Mouse (Mus musculus) cerebellum, adult 2 months (tissue): Measurements from ENCODE around the gene Ino80d. TPM values are rescaled to one million over a fixed set of nuclear protein-coding genes. Genes with fewer than 3 reads are reported as not detected.

Experiments
- DNase-seq, 2 experiments: peaks; one replicate each; pipeline ENCODE4 v3.0.0; 2021
- H3K27ac ChIP-seq: fragments of 200-500 bp; 2 replicates; pipeline ENCODE4 v1.5.1; 2012; ENCODE audit warnings: low read length, control low read depth, inconsistent platforms; ENCODE audit not compliant: insufficient read depth
- H3K27me3 ChIP-seq: fragments of 200-500 bp; 2 replicates; pipeline ENCODE4 v1.6.1; 2012; ENCODE audit warnings: inconsistent platforms, mild to moderate bottlenecking, low read length, moderate library complexity; ENCODE audit not compliant: control insufficient read depth, insufficient read depth
- H3K4me1 ChIP-seq: fragments of 200-500 bp; 2 replicates; pipeline ENCODE4 v1.6.1; 2011; ENCODE audit warnings: low read length; ENCODE audit not compliant: control insufficient read depth, insufficient read depth
- H3K4me3 ChIP-seq: fragments of 200-500 bp; replicated peaks from 2 replicates; pipeline ENCODE3; 2011; ENCODE audit warnings: mild to moderate bottlenecking, low read depth, low read length, control low read depth; ENCODE audit not compliant: insufficient read depth
- CTCF ChIP-seq: fragments of 200-500 bp; IDR thresholded peaks from 2 replicates; pipeline ENCODE4 v1.5.1; 2011; ENCODE audit warnings: low read depth, mild to moderate bottlenecking, control low read depth, low read length, moderate library complexity, borderline replicate concordance; ENCODE audit not compliant: insufficient read depth
- POLR2A ChIP-seq: fragments of 200-500 bp; IDR thresholded peaks from 2 replicates; pipeline ENCODE4 v1.6.1; 2011; ENCODE audit warnings: low read length, control low read depth, borderline replicate concordance; ENCODE audit not compliant: insufficient read depth
- WGBS: fragments of 180-500 bp; shearing (Covaris S2); methylation state at CpG from one replicate; pipeline ENCODE4 v1.1.7; 2018; 5-methylcytosine and 5-hydroxymethylcytosine counted together
- polyA plus RNA-seq: library from polyadenylated mRNA; depleted of rRNA; stranded (reverse); fragments of >200 nt; gene quantifications from 2 replicates; pipeline ENCODE4 v1.2.3, GENCODE M21; 2012

Gene Ino80d
- polyA plus RNA-seq, 1 experiment: 10.2 TPM

- no peaks in the 10 kb centered on the region for H3K4me1 ChIP-seq
- no peak for TF ChIP-seq POLR2A
- no peak for TF ChIP-seq CTCF
- DNase-seq: no peak
- 85% methylated on average over 3 of the region's 3 CpGs for WGBS
- H3K27me3 ChIP-seq: no peaks in the 10 kb centered on the region
- H3K4me3 ChIP-seq: no peak overlapping the region
- no peak overlapping the region for H3K27ac ChIP-seq
Measured at GRCm38 (mm10) chr1:63001874-63002273, 112.6 kb downstream of the Ino80d start.

GRCm38 (mm10) chr1:62993348-62993747 lies 121.1 kb downstream of the Ino80d start:
- no peak overlapping the region for H3K4me3 ChIP-seq
- H3K27ac ChIP-seq: no peak overlapping the region
- TF ChIP-seq POLR2A (no peak), CTCF (no peak)
- DNase-seq: peak in 1 of 2 experiments; percentile 27
- no peaks in the 10 kb centered on the region for H3K4me1 ChIP-seq
- no peaks in the 10 kb centered on the region for H3K27me3 ChIP-seq
- 22% methylated on average over 1 of the region's 1 CpGs for WGBS

GRCm38 (mm10) chr1:62992648-62993047 lies 121.8 kb downstream of the Ino80d start:
- no peak for DNase-seq
- Histone ChIP-seq H3K4me3 (no peak overlapping the region), H3K27me3 (no peaks in the 10 kb centered on the region), H3K4me1 (no peaks in the 10 kb centered on the region), H3K27ac (no peak overlapping the region)
- WGBS: 69% methylated on average over 5 of the region's 5 CpGs
- TF ChIP-seq POLR2A (no peak), CTCF (no peak)

- TF ChIP-seq POLR2A: no peak
- no peak for TF ChIP-seq CTCF
- H3K4me3 ChIP-seq: no peak overlapping the region
- DNase-seq: no peak
- 83% methylated on average over 10 of the region's 10 CpGs for WGBS
- H3K27me3 ChIP-seq: no peaks in the 10 kb centered on the region
- no peaks in the 10 kb centered on the region for H3K4me1 ChIP-seq
- no peak overlapping the region for H3K27ac ChIP-seq
Measured at GRCm38 (mm10) chr1:62991021-62991420, 123.4 kb downstream of the Ino80d start.

GRCm38 (mm10) chr1:62987561-62987960 lies 126.9 kb downstream of the Ino80d start:
- H3K27ac ChIP-seq: no peak overlapping the region
- TF ChIP-seq CTCF (no peak), POLR2A (no peak)
- WGBS: 73% methylated on average over 2 of the region's 2 CpGs

GRCm38 (mm10) chr1:62986267-62986666 lies 128.2 kb downstream of the Ino80d start:
- TF ChIP-seq POLR2A (no peak), CTCF (peak; percentile 60; the same call in 1 of the 2 replicates)
- Histone ChIP-seq H3K27me3 (no peaks in the 10 kb centered on the region), H3K27ac (no peak overlapping the region), H3K4me1 (no peaks in the 10 kb centered on the region), H3K4me3 (no peak overlapping the region)
- WGBS: 23% methylated on average over 7 of the region's 7 CpGs
- DNase-seq: peak; percentile 25 to 49

More at GRCm38 (mm10) chr1:62987561-62987960, 126.9 kb downstream of the Ino80d start:
- DNase-seq: no peak
- Histone ChIP-seq H3K4me1 (no peaks in the 10 kb centered on the region), H3K4me3 (no peak overlapping the region), H3K27me3 (no peaks in the 10 kb centered on the region)

- peak; percentile 45 to 57 for DNase-seq
- H3K4me3 ChIP-seq: peak overlapping the region; percentile 11
- peak; percentile 74 for TF ChIP-seq CTCF
- no peak for TF ChIP-seq POLR2A
- no peaks in the 10 kb centered on the region for H3K4me1 ChIP-seq
- no peaks in the 10 kb centered on the region for H3K27me3 ChIP-seq
- 38% methylated on average over 11 of the region's 11 CpGs for WGBS
- H3K27ac ChIP-seq: no peak overlapping the region
Measured at GRCm38 (mm10) chr1:62984566-62984965, 129.9 kb downstream of the Ino80d start.

- H3K4me3 ChIP-seq: no peak overlapping the region
- TF ChIP-seq POLR2A (no peak), CTCF (no peak)
- no peak overlapping the region for H3K27ac ChIP-seq
- H3K27me3 ChIP-seq: no peaks in the 10 kb centered on the region
- whole genome bisulfite sequencing: 58% methylated on average over 3 of the region's 3 CpGs
- no peaks in the 10 kb centered on the region for H3K4me1 ChIP-seq
- DNase-seq: no peak
Measured at GRCm38 (mm10) chr1:62976742-62977141, 137.7 kb downstream of the Ino80d start.

GRCm38 (mm10) chr1:62966885-62967284 lies 147.6 kb downstream of the Ino80d start:
- Histone ChIP-seq H3K4me1 (no peaks in the 10 kb centered on the region), H3K4me3 (no peak overlapping the region), H3K27me3 (no peaks in the 10 kb centered on the region), H3K27ac (no peak overlapping the region)
- WGBS: 23% methylated on average over 5 of the region's 5 CpGs
- DNase-seq: peak in 1 of 2 experiments; percentile 15
- peak; percentile 36; the same call in 1 of the 2 replicates for TF ChIP-seq CTCF
- TF ChIP-seq POLR2A: no peak
